Mouse (Mus musculus): ENCODE data around the gene Alox5.
"Not testable (repeated sequence)": the region's sequence is repeated elsewhere in the genome, so short reads cannot be mapped to it uniquely, and the experiment has no call there.

GRCm38 (mm10) chr6:116506302-116507003, 45.5 kb upstream of the Alox5 start, which contains the start of gene Olfr212:
- not testable (repeated sequence) for TF ChIP-seq POLR2A (IDR thresholded peaks at IDR 0.05; ENCODE audit: borderline replicate concordance, insufficient read depth, low read length); CTCF (IDR thresholded peaks at IDR 0.05; ENCODE audit: borderline replicate concordance, insufficient read depth, low read depth, low read length)
